Mouse (Mus musculus) spleen, embryonic (tissue): ENCODE data around the gene Arl8b.

ENCODE experiments used
- CTCF ChIA-PET: fragments of 350-600 bp; sonication (Branson Sonifier 250); formaldehyde crosslinking; loops from one replicate; lab custom pipeline; 2022; lab: Charles Lee

The Arl8b gene

DNA sequence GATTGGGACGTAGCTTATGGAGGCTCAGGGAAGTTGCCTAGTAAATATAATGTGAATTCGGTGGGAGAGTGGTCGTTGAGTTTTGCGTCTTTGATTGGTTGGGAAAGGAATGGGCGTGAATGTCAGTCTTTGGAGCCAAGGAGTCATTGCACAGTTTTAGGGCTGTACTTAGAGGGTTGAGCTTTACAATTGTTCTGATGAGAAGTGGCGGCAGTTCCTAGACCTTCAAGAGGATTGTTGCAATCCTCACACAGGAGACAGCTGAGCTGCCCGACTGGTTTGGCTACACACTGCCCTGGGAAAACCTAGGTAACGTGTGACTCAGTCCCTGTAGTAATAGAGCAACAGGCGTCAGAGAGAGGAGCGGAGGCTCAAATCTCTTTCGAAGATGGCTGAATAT lies 1.2 kb downstream of the Arl8b start:
- CTCF ChIA-PET: no interaction called here

DNA sequence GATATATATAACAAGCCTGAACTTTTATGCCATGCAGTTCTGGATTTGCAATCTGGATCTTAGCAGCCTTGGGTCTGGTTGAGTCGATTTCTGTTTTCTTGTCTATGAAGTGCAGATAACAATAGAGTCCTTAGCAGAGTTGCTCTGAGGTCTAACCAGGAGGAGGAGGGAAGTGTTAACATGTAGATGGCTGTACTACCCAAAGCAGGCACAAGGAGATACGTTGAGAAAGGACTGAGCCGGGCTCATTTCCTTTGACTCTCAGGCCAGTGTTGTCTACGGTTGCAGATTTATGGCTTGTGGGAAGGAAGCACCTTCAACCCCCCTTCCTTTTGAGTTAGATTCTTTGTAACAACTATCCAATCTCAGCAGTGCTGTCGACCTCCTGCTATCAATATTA lies 1.9 kb downstream of the Arl8b start:
- CTCF ChIA-PET: interaction anchor here (0.6 to 0.7 kb wide), 2 partner anchors 116 to 720 kb away, joined by 3 read pairs; no protein-coding TSS in a partner anchor

DNA sequence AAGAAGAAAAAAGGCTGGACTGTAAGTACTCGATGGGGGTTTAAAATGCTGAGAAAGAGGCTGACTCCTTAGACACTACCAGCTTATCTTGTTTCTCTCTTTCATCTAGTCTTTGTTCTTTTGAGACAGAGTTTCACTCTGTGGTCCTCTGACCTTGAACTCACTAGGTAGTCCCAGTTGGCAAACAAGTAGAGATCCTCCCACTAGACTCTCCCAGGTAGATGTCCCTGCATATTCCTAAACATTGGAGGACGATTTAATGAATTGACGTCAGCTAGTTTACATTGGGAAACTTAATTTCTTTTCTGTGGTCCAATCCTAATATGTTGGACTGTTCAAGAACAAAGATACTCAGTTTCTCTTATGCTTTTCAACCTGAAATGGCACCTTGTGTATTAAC lies 2.7 kb downstream of the Arl8b start:
- CTCF ChIA-PET: no interaction called here

DNA sequence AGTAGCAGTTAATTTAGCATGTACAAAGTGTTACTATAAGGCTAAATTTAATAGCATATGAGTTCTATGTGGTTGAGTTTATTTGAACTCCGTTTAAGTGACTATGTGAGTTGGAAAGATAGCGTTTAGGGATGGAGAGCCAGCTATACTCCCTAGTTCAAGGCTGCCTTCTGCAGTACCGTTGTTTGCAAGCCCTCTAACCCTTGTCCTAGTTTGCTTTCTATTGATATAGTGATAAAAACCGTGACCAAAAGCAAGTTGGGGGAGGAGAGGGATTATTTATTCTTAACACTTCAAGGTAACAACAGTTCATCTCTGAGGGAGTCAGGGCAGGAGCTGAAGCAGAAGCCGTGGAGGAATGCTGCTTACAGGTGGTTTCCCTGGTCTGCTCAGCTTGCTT lies 8.6 kb downstream of the Arl8b start:
- CTCF ChIA-PET: interaction anchor here (0.6 kb wide), 1 partner anchor 10 kb away, joined by 3 read pairs; no protein-coding TSS in a partner anchor

DNA sequence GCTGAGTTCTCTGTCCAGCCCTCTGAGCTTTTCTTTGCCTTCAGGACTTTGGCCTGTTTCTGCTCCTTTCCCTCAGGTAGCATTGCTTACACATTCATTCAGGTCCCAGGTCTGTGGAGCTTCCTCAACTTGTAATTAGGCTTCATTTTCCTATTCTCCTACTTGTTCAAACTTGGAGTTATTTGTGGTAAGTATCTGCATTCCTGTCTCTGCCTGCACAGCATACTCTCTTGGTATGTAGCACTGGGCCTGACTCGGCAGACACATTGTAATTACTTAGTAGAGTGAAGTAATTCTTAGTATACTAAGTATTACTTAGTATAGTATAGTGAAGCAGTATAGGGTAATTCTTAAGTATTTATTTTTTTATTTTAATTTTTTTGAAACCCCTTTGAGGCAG lies 13.0 kb downstream of the Arl8b start:
- CTCF ChIA-PET: interaction anchor here (0.7 kb wide), 1 partner anchor 38 kb away, joined by 4 read pairs; no protein-coding TSS in a partner anchor

DNA sequence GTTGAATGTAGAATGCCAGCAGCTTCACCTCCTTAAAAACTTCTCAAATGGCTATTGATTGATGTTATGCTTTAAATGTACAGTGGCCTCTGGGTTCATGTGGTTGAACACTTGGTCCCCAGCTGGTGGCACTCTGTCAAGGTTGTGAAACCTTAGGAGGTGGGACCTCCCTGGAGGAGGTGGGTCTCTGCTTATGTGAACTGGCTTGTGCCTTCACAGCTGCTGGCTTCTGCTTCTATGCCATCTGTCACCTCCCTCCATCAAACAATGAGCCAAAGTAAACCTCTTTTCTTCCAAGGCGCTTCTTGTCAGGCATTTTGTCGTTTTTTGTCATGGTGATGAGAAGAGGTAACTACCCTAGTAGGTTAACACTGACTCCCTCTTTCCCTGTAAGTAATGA lies 13.8 kb downstream of the Arl8b start:
- CTCF ChIA-PET: interaction anchor here (1.3 kb wide), 1 partner anchor 10 kb away, joined by 4 read pairs; no protein-coding TSS in a partner anchor

DNA sequence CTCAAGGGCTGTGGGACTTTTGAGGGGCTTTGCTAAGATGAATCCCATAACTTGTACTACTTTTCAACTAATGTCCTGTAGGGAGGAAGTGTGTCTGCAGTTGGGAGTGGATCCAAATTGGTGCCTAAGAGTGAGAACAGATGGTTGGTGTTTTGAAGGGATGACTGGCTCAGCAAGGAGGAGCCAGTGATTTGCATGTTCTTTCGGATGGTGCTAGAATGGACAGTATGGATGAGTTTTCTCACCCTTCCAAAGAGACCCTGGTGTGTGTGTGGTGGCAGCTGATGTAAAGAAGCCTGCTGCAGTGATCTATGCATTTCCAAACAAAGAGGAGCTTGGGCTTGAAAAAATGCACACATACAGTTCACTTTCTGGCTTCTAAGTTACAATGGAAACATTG lies 22.3 kb downstream of the Arl8b start:
- CTCF ChIA-PET: no interaction called here

DNA sequence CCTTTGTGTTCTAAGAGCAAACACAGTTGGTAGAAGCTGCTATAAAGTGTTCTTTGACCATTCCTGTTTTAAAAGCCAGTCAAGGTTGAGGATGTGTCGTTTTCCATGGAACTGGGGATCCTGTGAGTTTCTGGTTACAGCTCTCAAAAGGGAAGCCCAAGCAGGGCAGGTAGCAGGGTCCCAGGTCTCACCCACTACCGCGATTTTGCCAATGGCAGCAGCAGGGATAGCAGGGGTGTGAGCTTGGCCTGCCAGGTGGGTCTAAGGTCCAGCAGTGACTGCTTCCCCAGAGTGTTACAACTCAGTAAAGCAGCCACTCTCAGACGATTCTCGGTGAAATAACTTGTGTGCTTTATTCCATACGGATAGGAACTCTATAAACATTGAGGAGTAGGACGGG lies 23.0 kb downstream of the Arl8b start:
- CTCF ChIA-PET: interaction anchor here (1.0 kb wide), 1 partner anchor 9 kb away, joined by 4 read pairs; no protein-coding TSS in a partner anchor

DNA sequence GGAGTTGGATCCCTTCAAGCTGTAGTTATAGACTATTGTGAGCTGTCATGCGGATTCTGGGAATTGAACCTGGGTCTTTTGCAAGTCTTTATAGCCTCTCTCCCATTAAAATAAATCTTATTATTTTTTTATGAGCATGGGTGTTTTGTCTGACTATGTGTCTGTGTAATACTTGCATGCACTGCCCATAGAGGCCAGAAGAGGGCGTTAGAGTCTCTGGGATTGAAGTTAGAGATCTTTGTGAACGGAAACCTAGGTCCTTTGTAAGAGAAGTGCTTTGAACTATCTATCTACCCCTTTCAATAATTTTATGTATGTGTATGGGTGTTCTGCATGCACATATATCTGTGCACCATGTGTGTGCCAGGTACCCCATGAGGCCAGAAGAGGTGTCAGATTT lies 24.5 kb downstream of the Arl8b start:
- CTCF ChIA-PET: no interaction called here

DNA sequence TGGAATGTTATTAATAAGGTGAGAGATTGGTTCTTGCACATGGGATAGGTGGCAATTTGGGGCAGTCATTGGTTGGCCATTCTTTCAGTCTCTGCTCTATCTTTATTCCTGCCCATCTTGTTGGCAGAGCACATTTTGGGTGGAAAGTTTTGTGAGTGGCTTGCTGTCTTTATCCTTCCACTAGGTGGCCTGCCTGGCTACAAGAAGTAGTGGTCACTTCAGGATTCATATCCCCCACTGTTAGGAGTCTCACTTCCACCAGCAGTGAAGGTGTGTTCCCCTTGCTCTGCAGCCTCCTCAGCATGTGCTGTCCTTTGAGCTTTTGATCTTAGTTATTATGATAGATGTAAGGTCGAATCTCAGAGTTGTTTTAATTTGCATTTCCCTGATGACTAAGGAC lies 25.9 kb downstream of the Arl8b start:
- CTCF ChIA-PET: no interaction called here

DNA sequence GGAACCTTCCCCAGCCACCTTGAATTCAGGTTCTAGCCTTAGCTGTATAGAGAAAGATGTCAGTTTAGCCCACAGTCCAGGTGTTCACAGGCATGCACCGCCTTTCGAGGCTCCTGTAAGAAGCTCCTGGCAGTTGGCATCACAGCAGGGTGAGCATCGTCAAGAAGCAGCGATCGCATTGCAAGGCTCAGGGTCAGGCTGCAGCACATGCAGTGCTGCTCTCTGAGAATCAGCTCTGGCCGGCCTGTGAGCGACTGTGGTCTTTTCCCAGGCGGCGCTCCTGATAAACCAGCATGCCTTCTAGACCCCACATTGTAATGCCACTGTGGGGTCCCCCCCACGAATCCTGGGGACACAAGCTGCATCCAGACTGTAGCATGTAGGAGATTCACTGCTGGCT lies 27.3 kb downstream of the Arl8b start:
- CTCF ChIA-PET: no interaction called here

DNA sequence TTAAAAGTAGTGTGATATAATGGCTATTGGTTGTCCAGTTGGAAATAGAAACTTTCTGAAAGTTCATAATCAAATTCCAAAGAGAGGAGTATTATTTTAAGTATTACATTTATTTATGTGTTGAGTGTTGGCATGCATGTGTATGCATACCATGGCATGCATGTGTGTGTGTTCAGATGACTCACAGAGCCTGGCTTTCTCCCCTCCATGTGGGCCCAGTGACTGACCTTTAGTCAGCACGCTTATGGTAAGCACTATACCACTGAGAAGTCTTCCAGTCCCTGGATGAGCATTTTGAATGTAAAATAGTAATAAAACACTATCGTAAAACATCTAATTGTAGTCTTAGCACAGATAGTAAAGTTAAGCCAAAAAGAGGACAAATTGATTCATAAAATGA lies 29.2 kb downstream of the Arl8b start:
- CTCF ChIA-PET: no interaction called here

DNA sequence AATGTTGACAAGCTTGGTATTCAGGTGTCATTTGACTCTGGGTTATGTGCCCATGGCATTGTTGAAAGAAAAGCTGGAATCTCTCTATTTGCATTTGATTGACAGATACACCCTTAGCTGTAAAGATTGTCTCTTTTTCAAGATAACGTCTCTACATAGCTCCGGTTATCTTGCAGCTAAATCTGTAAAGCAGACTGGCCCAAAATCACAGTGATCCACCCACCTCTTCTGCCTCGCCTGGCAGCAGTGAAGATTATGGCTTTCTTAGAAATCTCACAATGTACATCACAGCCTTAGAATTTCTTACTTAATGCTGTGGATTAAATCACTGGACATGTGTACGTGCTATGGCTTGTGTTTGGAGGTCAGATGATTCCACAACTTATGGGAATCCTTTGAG lies 34.6 kb downstream of the Arl8b start:
- CTCF ChIA-PET: interaction anchor here (0.6 kb wide), 1 partner anchor 44 kb away, joined by 5 read pairs; no protein-coding TSS in a partner anchor

DNA sequence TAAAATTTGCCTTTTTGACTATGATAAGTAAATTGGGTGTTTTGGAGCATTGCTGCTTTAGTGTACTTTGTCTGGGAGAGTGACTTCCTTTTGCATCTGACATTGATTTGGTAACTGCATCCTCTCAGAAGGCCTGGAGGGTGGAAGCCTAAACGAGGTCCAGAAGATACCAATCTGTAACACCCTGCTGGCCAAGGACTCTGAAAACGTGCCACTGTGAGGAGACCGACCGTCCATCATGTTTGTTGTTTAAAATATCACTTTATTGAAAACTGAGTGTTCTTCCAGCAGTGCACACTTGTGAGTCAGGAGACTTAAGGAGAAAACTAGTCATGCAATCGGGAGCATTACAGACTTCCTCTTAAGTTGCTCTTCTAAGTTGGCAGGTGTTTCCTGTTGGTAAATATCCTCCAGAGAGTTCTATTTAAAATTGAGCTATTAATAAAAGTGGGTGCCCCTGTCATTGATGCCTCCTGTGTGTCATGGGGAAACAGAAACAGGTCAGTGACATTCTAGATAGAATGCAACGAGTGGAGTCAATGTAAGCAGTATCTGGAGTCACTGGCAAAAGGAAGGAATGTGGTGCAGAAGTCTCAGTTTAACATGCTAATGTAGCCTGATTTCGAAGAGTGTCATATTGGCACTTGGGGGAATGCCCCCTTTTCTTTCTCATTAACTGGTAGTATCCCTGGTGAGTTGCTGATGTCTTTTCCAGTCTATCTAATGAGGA lies 42.1 kb downstream of the Arl8b start:
- CTCF ChIA-PET: no interaction called here

DNA sequence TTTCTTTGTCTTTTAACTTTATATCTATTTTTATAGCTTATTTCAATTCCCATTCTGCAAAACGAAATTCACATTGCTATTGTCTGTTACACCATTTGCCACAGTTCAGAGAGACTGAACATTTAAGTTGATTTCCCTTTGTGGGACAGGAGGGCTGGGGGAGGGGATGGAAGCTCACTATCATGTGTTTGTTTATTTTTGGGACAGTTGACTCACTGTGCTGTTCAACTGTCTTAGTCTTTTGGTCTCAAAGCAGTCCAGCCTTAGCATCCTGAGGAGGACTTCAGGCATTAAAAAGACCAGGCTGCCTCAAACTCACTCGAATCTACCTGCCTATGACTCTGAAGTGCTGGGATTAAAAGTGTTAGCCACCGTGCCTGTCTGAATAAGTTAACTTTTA lies 43.2 kb downstream of the Arl8b start:
- CTCF ChIA-PET: no interaction called here

DNA sequence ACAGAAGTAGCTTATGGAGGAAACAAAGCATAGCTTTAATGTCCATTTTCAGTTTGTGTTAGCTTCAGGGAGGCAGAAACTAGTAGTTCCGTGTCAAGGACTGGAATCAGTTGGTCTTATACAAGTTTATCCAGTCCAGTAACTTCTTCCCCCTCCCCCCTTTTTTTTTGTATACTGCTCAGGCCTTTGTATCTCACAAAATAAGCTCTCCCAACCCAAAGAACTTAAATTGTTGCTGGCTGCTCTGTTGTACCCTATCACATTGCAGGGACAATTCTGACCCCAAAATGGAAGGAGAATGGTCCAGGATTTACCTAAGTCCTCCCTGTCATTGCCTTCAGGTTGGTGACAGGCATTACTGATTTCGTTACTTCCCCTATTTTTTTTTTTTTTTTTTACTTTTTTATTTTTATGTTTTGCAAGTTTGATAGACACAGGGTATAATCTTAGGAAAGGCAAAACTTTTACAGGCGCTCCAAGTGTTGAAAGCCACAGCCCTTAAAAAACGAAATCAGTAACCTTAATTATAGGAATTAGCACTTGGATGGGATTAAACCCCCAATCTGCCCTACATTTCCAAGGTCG lies 44.5 kb downstream of the Arl8b start:
- CTCF ChIA-PET: no interaction called here

DNA sequence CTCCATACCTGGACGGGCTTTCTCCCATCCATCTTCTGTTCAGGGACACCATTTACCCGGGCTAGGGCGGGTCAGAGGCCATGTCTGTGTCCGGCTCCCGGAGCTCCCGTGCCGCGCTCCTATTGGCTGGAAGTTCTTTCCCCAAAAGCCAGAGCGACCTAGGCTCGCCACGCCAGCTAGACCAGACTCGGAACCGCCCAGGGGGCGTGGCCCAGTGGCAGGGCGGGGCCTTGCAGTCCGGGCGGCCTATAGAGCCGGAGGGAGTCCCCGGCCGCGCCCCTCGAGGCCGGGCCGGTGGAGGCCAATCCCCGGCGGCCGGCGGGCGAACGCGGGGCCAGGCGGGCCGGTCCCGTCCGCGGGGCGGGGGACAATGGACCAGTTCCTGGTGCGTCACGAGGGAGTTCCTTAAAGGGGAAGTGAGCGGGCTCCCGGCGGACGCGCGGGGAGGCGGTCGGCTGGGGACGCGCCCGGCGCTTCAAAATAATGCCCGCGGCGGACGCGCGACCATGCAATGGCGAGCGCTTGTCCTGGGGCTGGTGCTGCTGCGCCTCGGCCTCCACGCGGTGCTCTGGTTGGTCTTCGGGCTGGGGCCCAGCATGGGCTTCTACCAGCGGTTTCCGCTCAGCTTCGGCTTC lies 45.5 kb downstream of the Arl8b start, which contains the start of gene Edem1:
Edem1 (plus strand) TSS at position 408 of the 635 bp plus-strand sequence.
- CTCF ChIA-PET: no interaction called here

DNA sequence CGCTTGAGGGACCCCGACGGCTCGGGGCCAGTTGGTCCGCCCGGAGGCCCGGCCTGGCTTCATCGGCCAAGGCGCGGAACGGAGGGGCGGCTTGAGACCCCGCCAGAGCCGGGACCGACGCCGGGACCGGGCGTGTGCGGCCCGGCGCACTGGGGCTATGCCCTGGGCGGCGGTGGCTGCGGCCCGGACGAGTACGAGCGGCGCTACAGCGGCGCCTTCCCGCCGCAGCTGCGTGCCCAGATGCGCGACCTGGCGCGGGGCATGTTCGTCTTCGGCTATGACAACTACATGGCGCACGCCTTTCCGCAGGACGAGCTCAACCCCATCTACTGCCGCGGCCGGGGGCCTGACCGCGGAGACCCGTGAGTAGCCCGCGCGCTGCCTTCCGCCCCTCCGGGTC lies 46.0 kb downstream of the Arl8b start:
- CTCF ChIA-PET: no interaction called here

DNA sequence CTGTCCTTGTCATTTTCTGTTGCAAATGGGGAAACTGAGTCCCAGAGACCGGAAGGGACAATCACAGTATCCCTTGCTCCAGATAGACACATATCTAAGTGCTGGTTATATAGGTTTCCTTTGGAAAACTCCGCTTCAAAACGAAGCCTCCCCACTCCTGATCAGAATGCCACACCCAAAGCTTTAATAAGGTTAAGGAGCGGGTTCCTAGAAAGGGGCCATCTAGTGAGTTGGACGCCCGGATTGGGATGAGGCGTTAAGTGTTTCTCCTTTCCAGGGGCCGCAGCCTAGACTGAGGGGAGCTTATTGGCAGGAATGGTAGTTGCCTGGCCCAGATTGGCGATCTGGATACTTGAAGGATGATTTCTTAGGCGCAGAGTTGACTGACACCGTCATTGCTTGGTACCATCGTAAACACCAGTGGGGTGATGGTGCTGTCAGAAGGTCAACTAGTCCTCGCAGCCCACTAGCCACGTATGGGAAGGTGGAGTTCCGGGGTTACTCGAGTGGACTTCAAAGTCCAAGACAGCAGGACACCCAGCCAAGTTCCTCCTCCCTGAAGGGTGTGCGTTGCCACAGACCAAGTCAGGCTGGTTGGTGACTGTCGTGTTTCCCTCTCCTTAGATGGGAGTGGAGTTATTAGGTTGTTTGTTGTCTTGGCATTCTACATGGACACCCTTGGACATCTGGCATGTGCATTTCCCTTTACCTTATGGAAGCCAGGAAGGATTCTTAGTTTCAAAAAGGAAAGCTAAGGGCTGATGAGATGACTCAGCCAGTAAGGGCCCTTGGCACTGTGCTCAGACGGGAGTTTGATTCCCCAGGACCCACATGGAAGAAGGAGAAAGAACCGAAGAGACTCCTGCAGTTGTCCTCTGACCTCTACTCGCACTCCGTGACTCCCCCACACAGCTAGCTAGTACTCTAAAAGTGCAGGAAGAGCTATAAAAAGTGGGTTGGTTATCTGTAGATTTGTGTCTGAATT lies 46.8 kb downstream of the Arl8b start:
- CTCF ChIA-PET: no interaction called here

DNA sequence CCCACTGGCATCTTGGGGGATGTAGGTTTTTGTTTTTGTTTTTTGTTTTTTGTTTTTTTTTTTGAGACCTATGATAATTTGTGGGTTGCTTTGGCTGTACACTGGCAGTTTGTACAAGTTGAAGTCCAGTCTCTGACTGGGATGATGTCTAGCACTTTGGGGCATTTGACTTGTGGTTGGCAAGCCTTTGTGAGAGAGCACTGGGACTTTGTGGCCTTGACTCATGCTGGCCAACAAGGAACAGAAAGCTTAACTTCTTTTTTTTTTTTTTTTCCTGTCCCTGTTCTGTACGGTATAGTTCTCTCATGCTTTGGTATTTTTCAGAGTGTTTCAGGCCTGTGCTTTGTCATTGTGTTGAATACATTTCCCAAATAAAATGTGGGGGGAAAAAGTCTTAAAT lies 49.3 kb downstream of the Arl8b start:
- CTCF ChIA-PET: no interaction called here

DNA sequence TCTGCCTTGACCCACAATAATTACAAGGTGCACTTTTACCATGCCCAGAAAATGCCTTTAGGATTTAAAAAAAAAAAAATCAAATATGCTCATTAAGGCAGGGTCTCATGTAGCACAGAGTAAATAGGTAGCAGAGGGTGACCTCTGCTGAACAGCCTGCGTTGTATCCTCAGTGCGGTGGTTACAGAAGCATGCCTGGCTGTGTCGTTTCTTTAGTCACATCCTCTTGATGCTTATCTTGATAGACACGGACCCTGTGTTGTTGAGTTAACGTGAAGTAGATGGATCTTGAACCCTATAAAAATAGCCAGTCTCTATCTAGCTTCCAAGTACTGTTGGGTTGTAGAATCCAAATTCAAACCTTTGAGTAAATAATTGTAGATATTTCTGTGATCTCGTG lies 50.1 kb downstream of the Arl8b start:
- CTCF ChIA-PET: no interaction called here
